Mouse (Mus musculus) right cerebral cortex, adult 2 months (tissue): ENCODE data around the gene Fxyd4.

Experiments
- DNase-seq, 2 experiments: peaks; one replicate each; pipeline ENCODE4 v3.0.0; 2021 to 2022; ENCODE audit warnings: low spot score in 2 of 2

The Fxyd4 gene

GRCm38 (mm10) chr6:117891369-117892160 is 45.9 kb downstream of the Fxyd4 start:
- no peak for DNase-seq

GRCm38 (mm10) chr6:117890257-117890656 is 47.2 kb downstream of the Fxyd4 start:
- no peak for DNase-seq

- no peak for DNase-seq
Observed at GRCm38 (mm10) chr6:117888642-117889096, 48.8 kb downstream of the Fxyd4 start.

GRCm38 (mm10) chr6:117888032-117888431 is 49.5 kb downstream of the Fxyd4 start:
- no peak for DNase-seq

GRCm38 (mm10) chr6:117885943-117886342 is 51.5 kb downstream of the Fxyd4 start:
- no peak for DNase-seq
